Mouse (Mus musculus): Measurements from ENCODE around the gene Hoxa7. TPM values are rescaled to one million over a fixed set of nuclear protein-coding genes. Genes with fewer than 3 reads are reported as not detected.
A peak's percentile ranks its signal among the peaks of the same experiment; 100 is the strongest.

Hoxa7 gene
- total RNA-seq (2015; ENCODE audit: low replicate concordance): 1.1 and 8.4 TPM in 2 replicates
- total RNA-seq (2017; ENCODE audit: low replicate concordance): 1.3 and 3.8 TPM in 2 replicates

DNA sequence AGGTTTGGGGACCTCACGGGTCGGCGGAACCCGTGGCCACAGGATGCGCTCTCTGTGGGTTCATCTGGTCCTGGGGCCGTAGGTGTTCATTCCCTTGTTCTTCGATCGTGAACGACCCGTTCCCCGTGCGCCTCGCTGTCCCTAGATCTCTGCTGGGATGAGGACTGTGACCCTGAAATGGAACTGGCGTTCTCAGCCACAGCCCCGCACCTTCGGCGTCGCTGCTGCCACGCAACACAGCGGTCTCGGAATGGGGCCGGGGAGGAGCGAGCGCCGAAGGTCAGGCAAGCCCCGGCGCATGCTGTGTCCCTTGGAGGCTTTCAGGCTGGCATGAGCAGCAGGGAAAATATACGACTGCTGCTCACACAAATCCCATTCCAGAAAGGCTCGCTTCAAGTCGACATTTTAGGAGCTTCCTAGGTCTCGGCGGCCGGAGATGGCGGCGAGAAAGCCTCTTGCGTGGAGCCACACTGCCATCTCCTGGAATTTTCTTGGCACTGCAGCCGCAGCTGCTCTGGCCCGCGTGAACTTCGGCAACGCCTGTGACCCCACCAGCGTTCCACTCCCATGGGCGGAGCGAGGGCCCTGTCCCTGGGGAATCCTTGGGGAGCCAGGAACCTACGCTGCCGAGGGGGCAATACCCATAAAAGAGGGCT is at the start of gene Hoxa7:
Gene Hoxa7, minus strand, starts transcription at position 518 of the 656 bp plus-strand sequence.
- peak; percentile 75 for ATAC-seq (replicated peaks; ENCODE audit: low FRiP score, poor library complexity, severe bottlenecking)

DNA sequence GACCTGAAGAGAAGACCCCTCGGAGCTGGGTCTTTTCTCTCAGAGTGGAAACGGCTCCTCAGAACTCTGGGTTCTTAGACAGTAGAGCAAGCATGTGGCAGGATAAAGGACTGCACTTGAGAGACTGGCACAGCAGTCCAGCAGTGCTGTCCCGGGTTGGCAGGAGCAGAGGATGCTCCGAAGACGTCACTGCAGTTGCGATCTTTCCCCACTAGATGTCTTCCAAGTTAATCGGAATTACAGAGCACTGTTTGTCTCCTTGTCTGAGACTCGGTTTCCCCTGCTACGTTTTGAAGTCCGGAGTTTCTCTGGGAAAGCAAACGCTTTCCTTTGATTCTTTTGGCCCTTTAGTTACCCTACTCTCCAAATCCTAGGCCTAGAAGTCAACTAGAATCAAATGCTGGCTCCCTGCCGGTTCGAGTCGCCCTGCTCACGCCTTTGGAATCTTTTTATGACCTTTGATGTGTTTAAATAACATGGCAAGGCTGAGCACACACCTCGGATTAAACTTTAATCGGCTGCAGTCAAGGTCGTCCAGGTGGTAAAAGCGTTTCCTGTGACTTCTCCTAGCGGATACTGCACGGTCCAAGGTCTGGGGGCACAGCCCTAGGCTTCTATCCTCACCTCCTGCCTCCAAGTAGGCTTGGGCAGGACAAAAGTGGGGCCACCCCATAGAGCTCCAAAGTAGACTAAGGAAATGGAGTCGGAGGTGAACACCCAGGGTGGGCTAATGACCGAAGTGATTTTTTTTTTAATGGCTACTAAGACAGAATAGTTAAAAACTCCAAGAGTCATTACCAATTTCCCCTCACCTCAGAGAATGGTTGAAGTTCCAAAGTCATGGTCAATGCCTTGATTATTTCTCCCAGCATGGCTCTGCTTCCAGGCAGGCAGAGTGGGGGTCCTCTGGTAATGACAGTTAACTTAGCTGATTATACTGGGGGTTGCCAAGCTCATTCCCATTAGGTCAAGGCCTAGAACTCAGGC is 49.1 kb upstream of the Hoxa7 start:
- no peak for ATAC-seq (replicated peaks; ENCODE audit: low FRiP score, poor library complexity, severe bottlenecking)

DNA sequence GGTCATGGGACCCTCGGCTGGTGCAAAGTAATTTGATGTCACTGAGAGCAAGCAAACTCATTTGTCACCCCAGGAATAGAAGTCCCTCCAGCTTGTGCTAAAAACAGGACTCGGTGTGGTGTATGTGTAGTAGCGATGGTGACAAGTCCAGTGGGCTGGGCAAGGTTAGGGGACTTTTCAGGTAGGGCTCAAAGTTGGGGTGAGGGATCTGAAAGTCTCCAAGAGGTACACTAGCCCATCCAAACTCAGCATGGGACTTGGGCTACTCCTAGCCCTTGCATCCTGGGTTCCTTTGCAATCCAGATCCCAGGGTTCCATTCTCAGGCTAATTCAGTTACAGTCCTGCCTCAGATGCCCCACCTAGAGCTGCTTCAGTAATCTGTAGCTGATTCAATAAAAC is 47.1 kb upstream of the Hoxa7 start:
- no peak for ATAC-seq (replicated peaks; ENCODE audit: low FRiP score, poor library complexity, severe bottlenecking)

DNA sequence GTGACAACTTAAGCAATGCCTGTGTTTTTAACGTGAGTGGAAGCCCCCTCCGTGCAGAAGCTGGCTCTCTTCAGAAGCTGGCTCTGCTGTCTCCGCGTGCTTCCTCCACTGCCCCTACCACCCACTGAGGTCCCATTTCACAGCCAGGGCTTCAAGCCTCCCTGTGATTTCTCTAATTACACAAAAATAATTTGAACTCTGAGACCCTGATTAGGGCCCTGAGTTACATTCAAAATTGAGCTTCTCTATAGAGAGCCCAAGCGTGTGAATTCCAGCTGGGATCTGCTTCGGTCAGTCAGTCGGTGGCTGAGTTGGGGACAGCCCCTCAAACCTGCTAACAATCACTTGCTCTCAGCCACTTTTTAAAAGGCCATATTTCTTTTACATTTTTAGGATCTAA is 46.7 kb upstream of the Hoxa7 start:
- no peak for ATAC-seq (replicated peaks; ENCODE audit: low FRiP score, poor library complexity, severe bottlenecking)

DNA sequence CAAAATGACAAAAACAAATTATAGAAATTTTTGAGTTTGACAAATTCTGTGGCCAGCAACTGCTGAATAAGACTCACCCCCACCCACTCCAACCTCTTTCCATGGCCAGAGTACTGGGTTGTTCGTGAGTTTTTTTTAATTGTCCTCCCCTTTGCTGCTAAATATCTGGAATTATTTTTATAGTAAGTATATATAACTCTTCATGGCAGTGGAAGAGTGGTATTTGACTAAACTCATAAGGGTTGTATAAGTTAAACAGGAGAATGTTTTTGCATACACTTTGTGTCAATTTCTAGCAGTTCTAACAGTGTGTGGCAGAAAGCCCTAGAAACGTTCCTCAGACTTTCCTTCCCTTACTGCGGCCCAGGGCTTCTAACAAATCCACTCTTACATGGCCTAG is 46.0 kb upstream of the Hoxa7 start:
- ATAC-seq (replicated peaks; ENCODE audit: low FRiP score, poor library complexity, severe bottlenecking): no peak

DNA sequence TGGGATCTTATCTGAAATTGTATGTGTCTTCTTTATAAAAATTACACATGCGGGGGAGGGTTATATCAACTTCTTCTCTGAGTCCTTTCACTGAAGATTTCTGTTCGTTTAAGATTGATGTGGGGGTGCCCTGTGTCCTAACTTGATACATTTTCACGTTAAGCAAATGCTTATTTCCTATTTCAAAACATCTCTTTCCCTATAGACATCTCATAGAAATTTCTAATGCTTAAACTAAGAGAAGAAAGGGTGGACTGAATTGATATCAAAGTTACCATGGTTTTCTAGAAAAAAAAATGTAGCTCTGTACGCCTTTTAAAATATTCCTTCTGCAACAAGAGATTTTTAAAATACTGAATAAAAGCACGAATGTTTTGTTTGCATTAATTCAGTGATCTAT is 45.6 kb upstream of the Hoxa7 start:
- no peak for ATAC-seq (replicated peaks; ENCODE audit: low FRiP score, poor library complexity, severe bottlenecking)

DNA sequence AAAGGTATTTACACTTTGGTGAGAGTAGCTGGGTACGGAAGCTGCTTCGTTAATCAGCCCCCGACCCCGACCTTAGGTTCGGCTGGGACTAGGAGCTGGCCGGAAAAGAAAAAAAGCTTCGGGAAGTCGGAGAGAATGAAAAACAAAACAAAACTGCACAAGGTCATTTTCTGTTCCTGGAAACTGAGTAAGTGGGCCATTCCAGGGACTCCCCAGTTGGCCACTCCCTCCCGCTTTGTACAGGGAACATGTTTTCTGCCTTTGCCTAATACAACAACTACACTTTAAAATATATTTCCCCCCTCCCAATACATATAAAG is 45.0 kb upstream of the Hoxa7 start:
- ATAC-seq (replicated peaks; ENCODE audit: low FRiP score, poor library complexity, severe bottlenecking): no peak

DNA sequence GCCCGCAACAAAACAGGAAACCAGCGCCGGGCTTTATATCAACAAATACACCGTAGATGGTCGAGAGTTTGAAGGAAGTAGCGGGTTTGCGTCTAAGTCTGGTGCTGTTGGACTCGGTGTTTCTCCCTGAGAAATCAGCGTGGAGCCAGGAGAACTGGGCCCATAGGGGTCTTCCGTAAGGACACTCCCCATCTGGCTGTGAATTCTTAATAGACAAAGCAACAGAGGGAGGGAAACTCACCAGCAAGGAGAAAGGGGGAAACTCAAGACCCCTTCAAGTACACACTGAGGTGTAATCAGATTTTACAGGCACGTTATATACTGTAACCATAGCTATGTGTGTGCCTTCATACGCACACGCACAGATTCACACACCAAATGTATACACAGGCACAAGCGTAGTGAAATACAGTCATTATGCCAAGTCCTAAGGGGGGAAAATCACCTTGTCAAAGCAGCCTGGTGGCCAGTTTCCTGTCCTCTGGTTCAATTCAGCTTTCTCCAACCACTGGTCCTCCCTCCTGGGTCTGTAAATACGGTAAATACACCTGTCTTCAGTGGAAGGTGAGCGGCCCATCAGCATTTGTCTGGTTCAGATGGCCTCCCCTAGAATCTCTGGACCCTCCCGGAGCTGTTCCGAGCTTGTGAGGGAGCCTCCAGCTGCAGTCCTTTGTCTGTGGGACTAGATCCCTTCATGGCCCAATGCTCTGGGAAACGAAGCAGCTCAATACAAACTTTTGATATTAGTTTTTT is 44.4 kb upstream of the Hoxa7 start:
- no peak for ATAC-seq (replicated peaks; ENCODE audit: low FRiP score, poor library complexity, severe bottlenecking)

DNA sequence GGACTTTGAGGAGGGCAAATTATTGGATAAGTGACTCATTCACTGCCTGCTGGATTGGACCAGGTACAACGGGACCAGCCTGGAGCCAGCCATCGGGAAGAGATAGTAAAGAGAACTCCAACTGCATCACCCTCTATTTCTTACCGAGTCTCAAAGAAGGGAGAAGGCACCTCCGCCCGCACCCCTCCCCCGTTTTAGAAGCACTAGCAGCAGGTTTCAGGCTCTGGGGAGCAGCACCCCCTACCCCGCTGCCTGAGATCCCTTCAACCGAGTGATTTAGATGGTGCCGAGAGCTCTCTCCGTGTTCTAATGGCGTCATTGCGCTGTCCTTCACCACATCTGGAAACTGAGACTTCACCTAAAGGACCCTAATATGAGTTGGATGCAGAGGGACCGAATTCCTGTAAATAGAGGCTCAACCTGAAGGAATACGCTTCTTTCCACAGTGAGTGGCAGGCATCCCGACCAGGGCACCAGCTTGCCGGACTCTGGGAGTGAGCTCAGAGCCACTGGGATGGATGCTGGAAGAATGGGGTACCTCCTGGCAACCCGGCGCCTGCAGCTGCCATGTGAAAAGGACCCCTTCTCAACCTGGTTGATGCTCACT is 43.8 kb upstream of the Hoxa7 start:
- ATAC-seq (replicated peaks; ENCODE audit: low FRiP score, poor library complexity, severe bottlenecking): no peak

DNA sequence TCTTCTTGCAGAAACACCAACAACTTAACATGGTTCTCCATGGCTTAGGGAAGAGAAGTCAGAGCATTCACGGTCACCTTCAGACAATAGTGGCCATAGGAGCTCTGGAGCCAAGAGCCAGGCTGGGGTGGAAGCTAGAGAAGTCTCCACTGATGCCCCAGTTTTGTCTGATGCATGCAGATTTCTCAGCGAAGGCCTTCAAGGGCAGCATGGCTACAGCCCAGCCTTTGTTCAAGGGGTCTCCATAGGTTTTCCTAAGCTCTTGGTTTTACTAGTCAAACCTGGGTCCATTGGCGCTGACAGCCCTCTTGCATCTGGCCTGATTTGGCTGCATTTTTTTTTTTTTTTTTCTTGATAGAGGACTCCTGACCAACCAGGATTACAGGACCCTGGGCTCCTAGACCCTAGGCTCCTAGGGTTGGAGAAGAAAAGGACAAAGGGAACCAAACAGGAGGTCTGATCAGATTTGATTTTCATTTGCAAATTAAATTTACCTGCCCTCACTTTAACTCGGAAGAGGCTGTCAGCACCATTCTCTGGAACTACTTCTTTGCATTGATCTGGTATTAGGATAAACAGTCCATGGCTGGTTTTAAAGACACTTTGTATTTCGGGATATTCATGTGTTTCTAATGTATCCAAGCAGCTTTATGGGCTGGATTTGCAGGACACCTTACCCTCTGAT is 42.6 kb upstream of the Hoxa7 start:
- ATAC-seq (replicated peaks; ENCODE audit: low FRiP score, poor library complexity, severe bottlenecking): no peak

DNA sequence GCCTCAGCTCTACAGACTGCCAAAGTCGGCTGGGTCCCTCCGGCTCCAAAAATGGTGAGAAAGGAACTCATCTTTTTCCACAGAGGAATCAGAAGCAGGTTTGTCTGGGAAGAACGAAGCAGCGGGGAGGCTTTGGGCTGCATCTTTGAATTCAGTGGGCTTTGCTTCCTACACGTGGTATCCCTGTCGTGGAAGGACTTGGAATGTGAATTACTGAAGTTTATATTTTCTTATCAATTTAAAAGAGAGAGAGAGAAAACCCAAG is 41.6 kb upstream of the Hoxa7 start:
- no peak for ATAC-seq (replicated peaks; ENCODE audit: low FRiP score, poor library complexity, severe bottlenecking)

DNA sequence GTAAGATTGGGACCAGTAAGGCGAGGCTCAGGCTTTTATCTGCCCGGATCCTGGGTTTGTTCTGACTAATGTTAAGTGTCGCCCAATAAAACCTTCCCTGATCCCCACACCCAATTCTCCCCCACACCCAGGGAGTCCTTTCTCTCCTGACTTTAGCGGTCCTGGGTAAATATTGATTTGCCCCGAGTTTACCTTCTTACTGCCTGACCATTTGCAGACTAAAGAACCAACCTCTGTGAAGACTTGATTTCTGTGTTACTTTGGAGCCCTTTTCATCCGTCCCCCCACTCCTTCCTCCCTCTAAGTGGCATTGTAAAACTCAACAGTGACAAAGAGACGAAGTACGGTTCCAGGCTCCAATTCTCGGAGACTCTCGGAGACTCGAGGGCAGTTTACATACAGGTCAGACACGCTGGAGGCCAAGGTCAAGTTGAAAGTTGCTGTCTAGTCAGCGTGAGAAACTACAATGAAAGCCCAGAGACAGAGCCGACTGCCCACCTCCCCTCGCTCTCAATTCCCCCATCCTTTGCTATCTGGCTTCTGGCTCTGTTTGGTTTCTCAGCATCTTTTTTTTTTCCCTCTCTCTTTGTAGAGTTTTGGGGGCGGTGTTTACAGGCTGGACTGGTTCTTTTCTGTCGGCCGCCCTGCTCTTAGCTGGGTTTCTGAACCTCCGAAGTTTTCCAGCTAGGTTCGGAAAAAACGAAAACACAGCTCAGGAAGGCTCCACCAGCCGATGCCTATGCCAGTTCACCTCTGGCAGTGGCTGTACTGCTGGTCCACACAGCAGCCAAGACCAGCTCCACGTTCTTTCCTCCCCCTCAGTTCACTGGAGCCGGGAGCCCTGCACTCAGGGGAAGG is 41.0 kb upstream of the Hoxa7 start:
- ATAC-seq (replicated peaks; ENCODE audit: low FRiP score, poor library complexity, severe bottlenecking): no peak

DNA sequence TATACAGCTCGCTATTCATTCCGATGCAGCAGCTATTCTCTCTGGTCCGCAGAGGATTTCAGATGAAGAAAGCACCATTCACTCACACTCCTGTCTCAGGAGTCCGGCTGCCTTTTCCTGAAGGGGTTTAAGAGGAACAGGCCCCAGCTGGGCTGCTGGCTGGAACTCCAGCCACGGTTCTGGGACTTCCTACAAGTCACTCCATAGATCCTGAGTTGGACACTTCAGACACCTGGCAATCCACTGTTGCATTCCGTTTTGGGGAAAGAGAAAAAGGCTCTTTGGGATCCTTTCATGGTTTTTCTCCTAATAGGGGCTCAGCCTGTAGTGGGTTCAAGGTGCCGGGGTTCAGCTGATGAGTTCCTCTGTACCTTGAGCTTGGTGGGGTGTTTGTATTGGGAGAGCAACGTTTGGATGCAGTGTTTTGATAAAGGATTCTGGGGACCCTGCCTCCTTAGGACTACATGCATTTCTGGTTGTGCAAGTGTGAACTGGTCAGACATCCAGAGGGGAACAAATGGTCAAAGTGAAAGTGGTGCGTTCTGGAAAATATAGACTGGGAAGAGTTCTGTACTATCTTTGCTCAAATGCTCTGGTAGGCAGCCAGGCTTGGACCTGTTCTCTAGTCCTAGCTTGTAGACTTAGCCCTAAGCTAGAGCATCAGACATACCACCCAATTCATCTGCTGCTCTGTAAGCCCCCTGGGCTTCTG is 40.3 kb upstream of the Hoxa7 start:
- ATAC-seq (replicated peaks; ENCODE audit: low FRiP score, poor library complexity, severe bottlenecking): no peak

DNA sequence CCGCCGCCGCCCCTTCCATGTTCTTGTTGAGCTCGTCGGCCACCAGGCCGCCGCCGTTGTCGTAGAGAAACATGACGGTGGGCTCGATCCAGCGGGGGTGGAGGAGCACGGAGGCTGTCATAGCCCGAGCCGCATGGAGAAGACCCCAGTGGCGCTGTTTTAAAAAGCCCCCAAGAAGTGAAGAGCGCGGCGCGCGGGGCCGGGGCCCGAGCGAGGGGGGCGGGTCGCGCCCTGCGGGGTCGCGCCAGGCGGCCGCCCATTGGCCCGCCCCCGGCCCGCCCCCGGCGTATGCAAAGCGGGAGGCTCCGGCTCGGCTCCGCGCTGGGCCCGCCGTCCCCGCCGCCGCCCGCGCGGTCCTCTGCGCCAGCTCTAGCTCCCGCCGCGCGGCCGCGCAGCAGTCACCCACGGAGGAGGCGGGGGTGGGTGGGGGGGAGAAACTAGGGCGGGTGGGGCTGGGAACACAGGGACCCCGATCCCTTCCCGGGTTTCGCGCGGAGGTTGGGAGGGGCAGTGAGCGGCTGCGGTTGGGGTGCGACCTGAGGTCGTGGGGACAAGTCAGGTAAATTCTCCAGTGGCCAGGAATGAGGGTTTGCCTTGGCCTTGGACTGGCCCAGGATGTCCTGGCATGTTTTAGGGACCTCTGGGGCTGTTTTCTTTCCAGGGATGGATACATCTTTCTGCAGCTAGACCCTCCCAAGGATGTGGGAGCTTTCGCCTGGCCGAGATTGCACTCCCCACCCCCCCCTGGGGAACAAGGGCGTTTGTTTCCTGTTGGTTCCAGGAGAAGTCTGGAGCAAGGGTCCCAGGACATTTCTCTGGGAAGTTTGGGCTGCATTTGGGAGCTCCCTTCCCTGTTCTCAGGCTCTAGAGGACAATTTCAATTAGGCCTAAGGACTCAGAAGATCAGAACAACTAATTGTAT is 39.3 kb upstream of the Hoxa7 start, which contains the start of gene Hoxa13:
Gene Hoxa13, minus strand, starts transcription at position 227 of the 922 bp plus-strand sequence.
- ATAC-seq (replicated peaks; ENCODE audit: low FRiP score, poor library complexity, severe bottlenecking): no peak

DNA sequence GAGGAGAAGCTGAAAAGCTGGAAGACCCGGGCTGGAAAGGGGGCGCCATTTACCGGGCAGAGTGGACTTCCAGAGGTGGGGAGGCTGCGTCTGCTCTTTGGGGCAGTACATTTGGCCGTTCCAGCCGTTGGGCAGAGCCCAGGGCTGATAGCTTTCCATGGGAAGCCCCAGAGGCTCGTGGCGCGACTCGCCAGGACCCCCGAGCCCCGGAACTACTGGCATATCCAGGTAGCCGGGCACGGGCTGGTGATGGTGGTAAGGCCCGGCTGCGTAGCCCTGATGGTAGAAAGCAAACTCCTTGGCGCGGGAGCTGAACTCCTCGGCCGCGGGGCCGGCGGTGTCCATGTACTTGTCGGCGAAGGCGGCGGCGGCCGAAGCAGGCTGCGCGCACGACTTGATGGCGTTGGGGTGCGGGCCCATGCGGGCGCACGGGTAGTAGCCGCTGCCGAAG is 38.2 kb upstream of the Hoxa7 start:
- ATAC-seq (replicated peaks; ENCODE audit: low FRiP score, poor library complexity, severe bottlenecking): no peak

DNA sequence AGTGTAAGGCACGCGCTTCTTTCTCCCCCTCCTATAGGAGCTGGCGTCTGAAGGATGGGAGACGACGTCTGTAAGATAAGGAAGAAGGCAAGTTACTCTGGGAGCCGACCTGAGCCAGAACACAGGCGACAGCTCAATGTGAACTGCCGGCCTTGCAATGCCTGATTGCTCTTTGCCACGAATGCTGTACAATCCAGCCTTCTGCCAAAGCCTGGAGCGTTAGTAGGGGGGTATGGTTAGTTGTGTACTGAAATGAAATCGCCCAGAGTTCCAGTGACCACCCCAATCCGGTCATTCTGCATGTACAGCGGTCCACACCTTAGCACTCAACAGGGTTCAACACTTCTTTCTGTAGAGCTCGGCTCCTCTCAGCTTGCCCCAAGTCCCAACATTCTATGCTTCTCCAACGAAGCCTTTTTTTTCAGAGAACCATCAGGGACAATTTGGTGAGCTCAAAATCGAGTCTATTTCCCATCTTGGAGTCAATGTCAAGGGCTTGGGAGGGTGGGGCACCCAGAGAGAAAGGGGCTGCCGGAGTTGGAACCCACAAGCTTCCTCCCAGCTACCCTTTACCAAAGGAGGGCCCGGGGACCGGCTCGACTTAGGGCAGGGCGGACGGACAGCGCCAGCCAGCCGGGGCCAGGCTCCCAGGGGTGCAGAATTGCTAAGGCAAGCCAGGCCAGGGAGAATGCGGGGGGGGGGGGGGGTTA is 37.6 kb upstream of the Hoxa7 start:
- no peak for ATAC-seq (replicated peaks; ENCODE audit: low FRiP score, poor library complexity, severe bottlenecking)

All from erythroid progenitor cell, adult 5-6 weeks (primary cell).